Mouse (Mus musculus) small intestine, adult 2 months (tissue): ENCODE results near the gene Htra1. TPM values are rescaled to one million over a fixed set of nuclear protein-coding genes. Genes with fewer than 3 reads are reported as not detected.

Source experiments
- H3K27ac ChIP-seq: fragments of 200-500 bp; 2 replicates; pipeline ENCODE4 v1.5.1; 2012; ENCODE audit warnings: low read depth, low read length, control low read depth, inconsistent platforms; ENCODE audit not compliant: insufficient read depth
- H3K27me3 ChIP-seq: fragments of 200-500 bp; 2 replicates; pipeline ENCODE4 v1.6.1; 2012; ENCODE audit warnings: mild to moderate bottlenecking, moderate library complexity, low read length, inconsistent platforms; ENCODE audit not compliant: control insufficient read depth, insufficient read depth
- H3K36me3 ChIP-seq: fragments of 200-500 bp; 2 replicates; pipeline ENCODE4 v1.6.1; 2012; ENCODE audit warnings: mild to moderate bottlenecking, low read length, control low read depth, inconsistent platforms; ENCODE audit not compliant: control insufficient read depth, insufficient read depth
- H3K4me1 ChIP-seq: fragments of 200-500 bp; 2 replicates; pipeline ENCODE4 v1.6.1; 2012; ENCODE audit warnings: low read length, inconsistent platforms, mixed read lengths; ENCODE audit not compliant: control insufficient read depth, insufficient read depth, insufficient read length
- H3K4me3 ChIP-seq: fragments of 200-500 bp; 2 replicates; pipeline ENCODE4 v1.5.1; 2012; ENCODE audit warnings: low read depth, mild to moderate bottlenecking, control low read depth, inconsistent platforms, low read length, moderate library complexity
- CTCF ChIP-seq: fragments of 200-500 bp; IDR thresholded peaks from 2 replicates; pipeline ENCODE4 v1.5.1; 2012; ENCODE audit warnings: low read depth, mild to moderate bottlenecking, control low read depth, inconsistent platforms, low read length, moderate library complexity, mixed read lengths; ENCODE audit not compliant: insufficient replicate concordance, insufficient read length; ENCODE audit errors: extremely low read depth
- POLR2A ChIP-seq: fragments of 200-500 bp; IDR thresholded peaks from 2 replicates; pipeline ENCODE4 v1.6.1; 2012; ENCODE audit warnings: low read depth, mild to moderate bottlenecking, control low read depth, inconsistent platforms, low read length, moderate library complexity
- WGBS: fragments of 180-500 bp; shearing (Covaris S2); methylation state at CpG from one replicate; pipeline ENCODE4 v1.1.7; 2018; 5-methylcytosine and 5-hydroxymethylcytosine counted together
- polyA plus RNA-seq: library from polyadenylated mRNA; depleted of rRNA; stranded (reverse); fragments of >200 nt; gene quantifications from 2 replicates; pipeline ENCODE4 v1.2.3, GENCODE M21; 2012

The Htra1 gene
- polyA plus RNA-seq, 1 experiment: 35.8 TPM

DNA sequence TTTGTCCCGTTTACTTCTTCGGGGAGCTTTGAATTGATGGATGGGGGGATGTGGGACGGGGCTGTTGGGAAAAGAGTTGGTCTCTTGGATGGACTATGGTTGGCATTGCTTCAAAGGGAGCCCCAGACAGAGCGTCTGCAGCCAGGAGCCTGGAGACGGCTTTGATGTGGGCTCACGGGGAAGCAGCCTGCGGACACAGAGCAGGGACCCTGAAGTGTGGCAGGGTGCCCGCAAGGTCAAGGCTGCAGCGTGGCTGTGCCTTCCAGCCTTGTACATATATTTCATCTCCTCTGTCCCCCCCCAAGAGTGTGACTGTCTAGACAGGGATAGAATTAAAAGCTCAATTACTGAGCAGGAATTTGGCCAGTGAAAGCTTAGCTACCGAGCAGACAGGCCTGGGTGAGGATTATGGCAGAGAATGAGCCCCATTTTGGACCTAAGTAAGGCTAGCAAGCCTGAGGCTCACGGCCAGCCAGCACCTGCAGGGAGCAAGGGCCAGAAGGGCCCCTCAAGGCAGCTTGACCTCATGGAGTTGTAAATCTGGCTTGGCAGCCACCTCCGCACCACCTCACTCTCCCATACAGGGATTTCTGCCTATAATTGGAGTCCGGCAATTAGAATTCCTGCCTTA is 40.5 kb downstream of the Htra1 start:
- 72% methylated on average over 13 of the region's 13 CpGs for WGBS
- H3K27me3 ChIP-seq: peaks cover 5% of the 10 kb centered on the region; the same call in 1 of the 2 replicates
- no peaks in the 10 kb centered on the region for H3K36me3 ChIP-seq
- TF ChIP-seq CTCF (no peak), POLR2A (no peak)
- peaks cover 8% of the 10 kb centered on the region; the same call in 1 of the 2 replicates for H3K4me1 ChIP-seq
- H3K27ac ChIP-seq: no peak overlapping the region
- H3K4me3 ChIP-seq: no peak overlapping the region

DNA sequence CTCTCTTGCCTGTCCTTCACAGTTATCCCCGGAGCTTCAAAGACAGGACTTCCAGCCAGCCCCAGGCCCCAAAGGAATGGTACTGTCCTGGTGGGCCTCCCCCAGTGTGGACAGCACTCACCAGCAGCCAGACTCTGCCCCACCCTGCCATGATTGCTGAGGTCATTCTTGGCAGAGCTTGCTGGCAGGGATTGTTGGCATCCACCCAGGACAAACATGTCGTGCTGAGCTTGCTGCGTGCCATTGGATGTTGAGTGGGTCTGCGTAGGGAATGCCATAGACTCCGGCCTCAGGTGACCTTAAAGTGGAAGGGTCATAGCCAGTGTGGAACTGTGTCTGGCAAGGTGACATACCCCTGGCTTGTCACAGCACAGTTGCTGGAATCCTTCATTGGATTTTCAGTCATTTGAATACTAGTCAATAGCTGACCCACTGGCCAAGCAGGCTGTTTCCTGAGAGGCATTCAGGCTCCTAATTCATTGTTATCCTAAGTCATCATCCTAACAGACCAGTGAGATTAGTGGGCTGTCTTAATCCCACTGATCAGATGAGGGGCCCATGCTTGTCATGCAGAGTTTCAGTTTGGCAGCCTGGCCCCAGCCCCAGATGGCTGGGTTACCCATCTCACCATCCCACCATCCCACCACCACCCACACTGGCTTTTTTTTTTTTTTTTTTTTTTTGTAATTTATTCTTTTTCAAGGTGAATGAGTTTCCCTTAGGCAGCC is 42.0 kb downstream of the Htra1 start:
- 19% methylated on average over 5 of the region's 5 CpGs for WGBS
- peaks cover 8% of the 10 kb centered on the region; the same call in 1 of the 2 replicates for H3K4me1 ChIP-seq
- no peaks in the 10 kb centered on the region for H3K36me3 ChIP-seq
- no peak overlapping the region for H3K27ac ChIP-seq
- peaks cover 5% of the 10 kb centered on the region; the same call in 1 of the 2 replicates for H3K27me3 ChIP-seq
- no peak overlapping the region for H3K4me3 ChIP-seq
- TF ChIP-seq CTCF (no peak), POLR2A (no peak)

DNA sequence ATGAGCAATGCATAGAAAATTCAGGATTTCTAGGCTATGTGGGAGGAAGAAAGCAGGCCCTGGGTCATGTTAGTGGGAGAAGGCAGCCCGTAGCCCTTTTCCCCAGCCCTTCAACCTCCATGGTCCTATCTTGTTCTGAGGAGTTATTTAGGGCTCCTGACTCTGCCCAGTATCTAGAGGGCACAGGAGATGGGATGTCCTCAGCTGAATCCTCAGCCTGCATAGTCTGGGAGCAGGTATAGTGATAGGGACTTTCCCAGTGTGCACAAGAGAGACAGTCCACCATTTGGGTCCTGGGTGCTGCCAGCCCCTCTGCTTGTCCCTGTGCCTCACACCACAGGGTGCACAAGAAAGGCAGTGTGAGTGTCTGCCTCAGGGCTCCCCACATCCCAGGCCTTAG is 42.6 kb downstream of the Htra1 start:
- Histone ChIP-seq H3K27ac (no peak overlapping the region), H3K36me3 (no peaks in the 10 kb centered on the region), H3K4me1 (peaks cover 8% of the 10 kb centered on the region; the same call in 1 of the 2 replicates), H3K27me3 (peaks cover 5% of the 10 kb centered on the region; the same call in 1 of the 2 replicates), H3K4me3 (no peak overlapping the region)
- TF ChIP-seq CTCF: no peak
- no peak for TF ChIP-seq POLR2A
- WGBS: 81% methylated on average over 1 of the region's 1 CpGs

DNA sequence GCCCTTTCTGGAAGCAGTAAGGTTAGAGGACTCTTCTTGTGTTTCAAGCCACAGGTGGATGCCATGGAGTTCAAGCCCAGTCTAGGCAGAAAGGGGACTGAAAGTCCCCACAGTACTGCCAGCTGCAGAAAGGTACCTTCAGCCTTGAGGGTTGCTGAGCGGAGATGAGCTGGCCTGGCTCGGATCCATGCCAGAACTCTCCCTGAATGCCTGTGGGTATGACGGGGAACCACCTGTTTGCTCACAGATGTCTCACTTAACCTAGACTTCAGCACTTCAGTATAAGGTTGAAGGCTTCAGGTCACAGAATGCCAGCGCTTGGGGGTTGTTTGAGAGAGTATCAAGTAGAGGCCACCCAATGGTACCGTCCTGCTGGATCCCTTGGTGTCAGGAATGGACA is 44.2 kb downstream of the Htra1 start:
- Histone ChIP-seq H3K36me3 (no peaks in the 10 kb centered on the region), H3K27me3 (0 out of 2 replicates have a peak, but pooled peaks cover 3% of the 10 kb centered on the region), H3K4me3 (no peak overlapping the region), H3K4me1 (peaks cover 8% of the 10 kb centered on the region; the same call in 1 of the 2 replicates), H3K27ac (no peak overlapping the region)
- TF ChIP-seq POLR2A: no peak
- TF ChIP-seq CTCF: no peak
- 60% methylated on average over 5 of the region's 5 CpGs for WGBS

DNA sequence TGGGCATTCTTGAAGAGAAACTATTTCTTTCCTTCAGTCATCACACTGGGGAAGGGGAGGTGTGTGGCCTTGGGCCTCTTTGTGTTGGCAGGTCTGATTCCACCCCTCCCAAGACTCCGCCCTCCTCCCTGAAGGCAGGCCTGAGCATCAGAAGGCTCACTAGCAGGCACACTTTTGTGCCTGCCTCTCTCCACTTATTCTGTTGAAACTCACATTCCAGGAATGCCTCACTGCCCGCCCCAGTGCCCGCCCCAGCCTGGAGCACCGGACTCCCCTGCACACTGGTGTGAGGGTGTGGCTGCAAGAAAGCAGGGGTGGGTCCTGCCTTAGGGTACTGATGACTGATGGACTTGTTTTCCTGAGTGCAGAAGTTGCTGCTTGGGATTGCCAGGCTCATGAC is 46.5 kb downstream of the Htra1 start:
- Histone ChIP-seq H3K36me3 (no peaks in the 10 kb centered on the region), H3K27me3 (0 out of 2 replicates have a peak, but pooled peaks cover 3% of the 10 kb centered on the region), H3K27ac (no peak overlapping the region), H3K4me3 (no peak overlapping the region), H3K4me1 (peaks cover 7% of the 10 kb centered on the region; the same call in 1 of the 2 replicates)
- TF ChIP-seq CTCF (no peak), POLR2A (no peak)
- WGBS: 52% methylated on average over 4 of the region's 4 CpGs

DNA sequence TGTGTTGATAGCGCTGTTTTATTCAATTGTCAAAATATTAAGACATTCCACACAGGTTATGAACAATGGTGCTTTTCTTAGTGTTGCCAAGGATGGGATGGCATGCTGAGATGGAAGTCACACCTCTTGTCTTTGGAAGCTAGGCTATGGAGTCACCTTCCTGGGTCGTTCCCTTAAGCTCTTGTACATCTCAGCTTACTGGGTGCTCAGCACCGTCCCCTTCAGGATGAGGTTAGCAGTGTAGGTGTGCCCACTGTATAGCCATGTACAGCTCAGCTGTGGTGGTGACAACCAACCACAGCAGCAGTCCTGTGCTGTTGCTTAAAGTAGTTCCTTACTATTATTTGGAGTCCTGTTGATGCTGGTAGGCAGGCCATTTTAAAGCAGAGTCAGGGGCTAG is 47.0 kb downstream of the Htra1 start:
- TF ChIP-seq POLR2A (no peak), CTCF (no peak)
- no peak overlapping the region for H3K27ac ChIP-seq
- no peak overlapping the region for H3K4me3 ChIP-seq
- H3K36me3 ChIP-seq: no peaks in the 10 kb centered on the region
- H3K27me3 ChIP-seq: 0 out of 2 replicates have a peak, but pooled peaks cover 3% of the 10 kb centered on the region
- WGBS: 71% methylated on average over 3 of the region's 3 CpGs
- H3K4me1 ChIP-seq: peaks cover 2% of the 10 kb centered on the region; the same call in 1 of the 2 replicates

DNA sequence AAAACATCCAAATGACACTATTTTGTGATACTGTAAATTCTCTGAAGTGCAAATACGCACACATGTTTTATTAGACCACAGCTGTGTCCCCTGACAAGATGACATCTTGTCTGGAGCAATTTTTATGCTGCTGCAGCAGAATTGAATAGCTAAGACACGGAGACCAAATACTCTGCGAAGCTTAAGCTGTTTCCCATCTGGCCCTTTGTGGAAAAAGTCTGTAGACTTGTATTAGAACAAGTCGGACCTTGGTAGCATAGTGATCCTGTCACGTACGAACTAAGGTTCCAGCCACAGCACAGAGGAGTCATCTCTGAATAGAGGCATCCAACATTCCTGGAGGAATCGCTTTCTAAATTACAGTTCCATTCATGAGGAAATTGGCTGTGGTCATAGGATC is 48.4 kb downstream of the Htra1 start:
- H3K4me1 ChIP-seq: no peaks in the 10 kb centered on the region
- WGBS: 86% methylated on average over 7 of the region's 7 CpGs
- H3K27ac ChIP-seq: no peak overlapping the region
- H3K4me3 ChIP-seq: no peak overlapping the region
- H3K27me3 ChIP-seq: no peaks in the 10 kb centered on the region
- TF ChIP-seq POLR2A (no peak), CTCF (no peak)
- H3K36me3 ChIP-seq: no peaks in the 10 kb centered on the region
